Comparison of ENCODE assay signal across 8 mouse cellular contexts in genomic region chr19:60945801-60946311, GRCm38 (mm10). TPM values are rescaled to one million over a fixed set of nuclear protein-coding genes. Genes with fewer than 3 reads are reported as not detected.
A peak's percentile ranks its signal among the peaks of the same experiment; 100 is the strongest.
DNase-seq lines count a peak whose midpoint lies in the region; ATAC-seq and TF ChIP-seq lines count a peak whose summit lies in the region.

No protein-coding gene starts in this region.

- H3K4me2 ChIP-seq in liver, embryonic 13.5 days: no peak overlapping the region
- no peak overlapping the region for H3K4me2 ChIP-seq in forebrain, embryonic 12.5 days

- peak; percentile 26 for DNase-seq in A20 (ENCODE audit: low read depth, low spot score)
- DNase-seq in Muller cell, postnatal 12 days (ENCODE audit: inconsistent ontology term): peak; percentile 77
- peak; percentile 73 for DNase-seq in heart, postnatal 25 days (ENCODE audit: low spot score)
- no peak for DNase-seq in liver, embryonic 13.5 days
- no peak for DNase-seq in layer of hippocampus, postnatal 25 days (ENCODE audit: extremely low spot score in 1 of 2, low spot score in 1 of 2)

- TF ChIP-seq CTCF in cortical plate, adult 2 months (IDR thresholded peaks at IDR 0.05; ENCODE audit: extremely low read depth, insufficient read depth, low read length): no peak

- no peaks in the 10 kb centered on the region for H3K27me3 ChIP-seq in liver, embryonic 13.5 days
- no peaks in the 10 kb centered on the region for H3K27me3 ChIP-seq in forebrain, embryonic 12.5 days

- H3K9me3 ChIP-seq in liver, embryonic 13.5 days (replicated peaks): no peaks in the 10 kb centered on the region
- H3K9me3 ChIP-seq in forebrain, embryonic 12.5 days: no peaks in the 10 kb centered on the region

- WGBS in liver, embryonic 13.5 days (ENCODE audit: insufficient replicate concordance): 47% methylated on average over 3 of the region's 3 CpGs
- WGBS in forebrain, embryonic 12.5 days: 64% methylated on average over 3 of the region's 3 CpGs

- no peaks in the 10 kb centered on the region for H3K36me3 ChIP-seq in liver, embryonic 13.5 days
- no peaks in the 10 kb centered on the region for H3K36me3 ChIP-seq in forebrain, embryonic 12.5 days (replicated peaks)

- no peak overlapping the region for H3K9ac ChIP-seq in liver, embryonic 13.5 days
- H3K9ac ChIP-seq in forebrain, embryonic 12.5 days: no peak overlapping the region

- no peaks in the 10 kb centered on the region for H3K4me1 ChIP-seq in cortical plate, adult 2 months (ENCODE audit: control insufficient read depth, insufficient read depth, low read length)
- H3K4me1 ChIP-seq in liver, embryonic 13.5 days (replicated peaks): 0 out of 2 replicates have a peak, but pooled peaks cover 10% of the 10 kb centered on the region
- peaks cover 5% of the 10 kb centered on the region; the same call in 1 of the 2 replicates for H3K4me1 ChIP-seq in forebrain, embryonic 12.5 days

- ATAC-seq in liver, embryonic 13.5 days (ENCODE audit: low read depth): peak; percentile 36; the same call in 1 of the 2 replicates
- peak; percentile 93 for ATAC-seq in neutrophil, adult 5-6 weeks (ENCODE audit: extremely low read depth, insufficient number of reproducible peaks, low FRiP score, poor library complexity, severe bottlenecking)
- no peak for ATAC-seq in forebrain, embryonic 12.5 days (ENCODE audit: low FRiP score)

- intact Hi-C loops in heart, postnatal 25 days (cut with DNase I): no loop called here

- TF ChIP-seq POLR2A in cortical plate, adult 2 months (IDR thresholded peaks at IDR 0.05; ENCODE audit: extremely low read depth, insufficient read depth, low read length): no peak

- no peak overlapping the region for H3K4me3 ChIP-seq in cortical plate, adult 2 months (ENCODE audit: insufficient read depth, low read length)
- no peak overlapping the region for H3K4me3 ChIP-seq in liver, embryonic 13.5 days (replicated peaks)
- H3K4me3 ChIP-seq in forebrain, embryonic 12.5 days (replicated peaks): no peak overlapping the region

- H3K27ac ChIP-seq in cortical plate, adult 2 months (ENCODE audit: insufficient read depth, low read length): peak overlapping the region; percentile 61
- H3K27ac ChIP-seq in liver, embryonic 13.5 days: peak overlapping the region; percentile 37
- no peak overlapping the region for H3K27ac ChIP-seq in forebrain, embryonic 12.5 days

RNA-seq across cellular contexts. Expression of gene Grk5, which starts 56.3 kb away (rescaled TPM):
- polyA plus RNA-seq in cortical plate, adult 2 months (2012; rRNA removed): 5.8 TPM in 2 replicates
- 10 to 100 TPM; 20.6 to 25.6 TPM for total RNA-seq in heart, postnatal 25 days (2021)
- polyA plus RNA-seq in liver, embryonic 13.5 days (2015; fragmentation: Nextera tagmentation; extraction: Ambion mirVana): 0.47 and 0.96 TPM in 2 replicates
- 18.9 and 19.2 TPM in 2 replicates for total RNA-seq in neutrophil, adult 5-6 weeks (2017)
- 2.0 and 2.4 TPM in 2 replicates for polyA plus RNA-seq in forebrain, embryonic 12.5 days (2016; fragmentation: Nextera tagmentation; extraction: Ambion mirVana)
- 10 to 100 TPM in 1 of 2 experiments, 1 to 10 TPM in 1; 8.2 to 10.4 TPM for total RNA-seq in layer of hippocampus, postnatal 25 days (2021)

Comparison
In these comparisons a context has a peak if more than half of its experiments do, and no peak if none do; other contexts are left out.
1. DNase-seq: peak in A20 (single experiment), Muller cell, postnatal 12 days (single experiment) and heart, postnatal 25 days (single experiment); none in liver, embryonic 13.5 days (single experiment) and layer of hippocampus, postnatal 25 days (0 of 2).